Mouse (Mus musculus) frontal cortex, adult (tissue): ENCODE results near the gene Oxct1.

Experiments
- ATAC-seq: cut with Nextera tagmentation; 2 replicates; pipeline ENCODE4 v1.9.2; 2017; ENCODE audit warnings: mild to moderate bottlenecking, moderate library complexity, mixed read lengths; ENCODE audit not compliant: low TSS enrichment

Gene Oxct1

GRCm38 (mm10) chr15:4028411-4028700, 2.2 kb downstream of the Oxct1 start:
- no peak for ATAC-seq

GRCm38 (mm10) chr15:4028960-4029359, 2.8 kb downstream of the Oxct1 start:
- no peak for ATAC-seq

DNA sequence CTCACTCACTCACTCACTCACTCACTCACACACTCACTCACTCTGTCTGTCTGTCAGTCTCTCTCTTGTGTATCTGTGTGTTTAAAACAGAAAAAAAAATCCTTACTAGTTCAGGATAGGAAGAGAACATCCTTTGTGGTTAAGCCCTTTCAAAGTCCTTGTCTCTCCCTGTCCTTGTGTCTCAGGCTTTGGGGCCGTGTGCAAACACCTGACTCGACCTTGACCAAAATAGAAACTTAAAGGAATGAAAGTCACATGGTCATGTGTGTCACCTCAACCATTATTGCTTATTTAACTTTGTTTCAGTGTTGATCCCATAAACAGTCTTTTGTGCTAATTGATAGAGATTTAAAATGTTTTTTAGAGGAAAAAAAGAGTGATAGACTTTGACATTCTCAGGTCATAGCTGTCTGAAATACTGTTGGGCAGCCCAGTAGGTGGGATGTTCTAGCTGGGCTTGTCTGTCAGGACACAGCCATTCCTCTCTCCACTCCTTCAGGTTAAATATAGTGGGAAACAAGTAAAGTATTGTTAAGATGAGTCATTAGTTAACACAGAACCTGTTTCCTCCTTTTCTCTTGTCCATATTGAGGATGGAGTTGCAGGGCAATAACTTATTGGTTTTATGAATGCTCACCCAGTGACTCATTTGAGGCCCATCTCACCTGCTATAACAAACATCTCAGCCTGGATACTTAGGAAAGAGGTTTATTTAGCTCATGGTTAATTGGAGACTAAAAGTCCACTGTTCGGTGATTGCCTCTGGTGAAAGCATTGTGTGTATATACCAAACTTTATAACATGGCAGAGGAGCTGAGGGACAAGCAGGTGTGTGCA, 7.2 kb downstream of the Oxct1 start:
- ATAC-seq = no peak

DNA sequence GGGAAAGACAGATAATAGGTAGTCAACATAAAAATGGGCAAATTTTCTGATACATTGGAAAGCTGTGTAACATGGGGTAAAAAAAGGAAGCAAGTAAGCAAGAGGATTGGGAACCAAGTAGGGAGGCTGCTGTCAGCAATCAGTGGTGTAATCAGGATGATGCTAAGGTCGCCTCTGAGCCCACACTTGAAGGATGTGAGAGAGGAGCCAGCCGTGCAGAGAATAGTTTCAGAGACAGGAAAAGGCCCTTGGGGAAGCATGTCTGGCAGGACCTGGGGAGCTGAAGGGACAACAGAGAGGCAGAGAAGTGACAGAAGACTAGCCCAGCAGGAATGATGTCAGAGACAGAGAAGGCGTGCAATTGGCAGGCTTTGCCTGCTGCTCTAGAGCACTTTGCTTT, 16.2 kb downstream of the Oxct1 start:
- no peak for ATAC-seq

DNA sequence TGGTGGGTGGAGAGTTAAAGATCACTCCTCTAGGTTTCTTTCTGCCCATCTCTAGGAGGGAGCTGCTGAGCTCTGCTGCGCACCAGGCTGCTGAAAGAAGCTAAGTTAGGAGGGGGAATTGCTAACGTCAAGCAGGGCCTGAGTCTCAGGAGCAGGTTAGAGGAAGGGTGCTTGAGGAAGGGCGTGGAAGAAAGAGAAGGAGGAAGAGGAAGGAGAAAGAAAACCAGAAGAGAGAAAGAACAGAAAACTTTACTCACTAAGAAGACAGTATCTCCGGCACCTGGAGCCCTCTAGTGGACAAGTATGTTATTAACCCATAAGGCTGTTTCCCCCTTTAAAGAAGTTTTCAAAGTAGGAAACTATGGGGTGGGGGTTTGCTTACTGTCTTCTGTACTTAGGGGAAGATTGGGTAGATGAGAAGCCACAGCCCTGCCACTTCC, 16.9 kb downstream of the Oxct1 start:
- peak; percentile 60 for ATAC-seq

- ATAC-seq = peak; percentile 87
Measured at GRCm38 (mm10) chr15:4056627-4057026, 30.4 kb downstream of the Oxct1 start.

GRCm38 (mm10) chr15:4063574-4063973, 37.4 kb downstream of the Oxct1 start:
- peak; percentile 92 for ATAC-seq

- 0 out of 2 replicates have a peak, but pooled peaks have one; percentile 2 for ATAC-seq
Measured at GRCm38 (mm10) chr15:4064013-4064412, 37.8 kb downstream of the Oxct1 start.

DNA sequence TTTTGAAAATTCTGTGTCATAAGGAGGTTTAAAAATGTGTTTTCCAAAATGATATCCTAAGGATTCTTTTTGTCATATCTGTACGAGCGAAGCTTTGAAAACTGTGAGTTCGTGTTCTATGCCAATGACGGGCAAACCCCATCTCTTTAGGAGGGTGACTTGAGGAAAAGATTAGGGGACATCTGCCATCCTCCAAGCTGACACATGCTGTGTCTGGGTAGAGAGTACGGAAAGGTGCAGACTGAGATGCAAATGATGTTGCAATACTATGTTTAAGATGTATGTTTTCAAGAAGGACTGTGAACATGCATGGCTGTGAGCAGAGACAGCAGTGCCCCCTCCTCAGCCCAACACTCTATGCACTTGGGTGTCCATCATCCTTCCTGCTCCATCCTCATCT, 38.5 kb downstream of the Oxct1 start:
- ATAC-seq = peak; percentile 46; the same call in 1 of the 2 replicates

DNA sequence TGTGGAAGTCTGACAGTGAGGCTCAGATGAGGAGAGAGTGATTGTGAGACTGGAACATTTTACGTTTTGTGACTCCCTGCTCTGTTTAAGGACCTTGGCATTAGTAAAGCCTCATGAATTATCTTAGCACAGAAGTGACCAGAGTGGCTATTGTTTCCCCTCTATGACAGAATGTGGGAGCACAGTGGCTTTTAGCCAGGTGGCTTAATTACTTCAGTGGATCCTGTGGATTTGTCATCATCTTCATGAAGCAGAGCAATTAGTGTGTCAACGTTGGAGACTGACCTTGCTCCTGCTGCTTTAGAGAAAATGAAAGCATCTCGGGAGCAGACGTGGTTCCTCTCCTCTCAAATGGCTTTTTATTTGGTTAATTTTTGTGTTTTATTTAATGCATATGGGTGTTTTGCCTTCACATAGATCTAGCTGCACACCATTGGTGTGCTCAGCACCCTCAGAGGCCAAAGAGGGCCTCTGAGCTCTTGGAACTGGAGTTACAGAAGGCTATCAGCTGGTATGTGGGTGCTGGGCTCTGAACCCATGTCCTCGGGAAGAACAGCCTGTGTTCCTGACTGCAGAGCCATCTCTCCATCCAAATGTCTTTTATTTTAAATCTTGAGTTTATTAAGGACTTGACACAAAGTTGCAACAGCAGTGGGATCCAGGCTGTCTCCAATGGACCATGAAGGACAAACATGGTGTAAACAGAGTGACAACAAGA, 41.2 kb downstream of the Oxct1 start:
- ATAC-seq = no peak

- no peak for ATAC-seq
Measured at GRCm38 (mm10) chr15:4077978-4078377, 51.8 kb downstream of the Oxct1 start.

- no peak for ATAC-seq
Measured at GRCm38 (mm10) chr15:4078785-4079184, 52.6 kb downstream of the Oxct1 start.

DNA sequence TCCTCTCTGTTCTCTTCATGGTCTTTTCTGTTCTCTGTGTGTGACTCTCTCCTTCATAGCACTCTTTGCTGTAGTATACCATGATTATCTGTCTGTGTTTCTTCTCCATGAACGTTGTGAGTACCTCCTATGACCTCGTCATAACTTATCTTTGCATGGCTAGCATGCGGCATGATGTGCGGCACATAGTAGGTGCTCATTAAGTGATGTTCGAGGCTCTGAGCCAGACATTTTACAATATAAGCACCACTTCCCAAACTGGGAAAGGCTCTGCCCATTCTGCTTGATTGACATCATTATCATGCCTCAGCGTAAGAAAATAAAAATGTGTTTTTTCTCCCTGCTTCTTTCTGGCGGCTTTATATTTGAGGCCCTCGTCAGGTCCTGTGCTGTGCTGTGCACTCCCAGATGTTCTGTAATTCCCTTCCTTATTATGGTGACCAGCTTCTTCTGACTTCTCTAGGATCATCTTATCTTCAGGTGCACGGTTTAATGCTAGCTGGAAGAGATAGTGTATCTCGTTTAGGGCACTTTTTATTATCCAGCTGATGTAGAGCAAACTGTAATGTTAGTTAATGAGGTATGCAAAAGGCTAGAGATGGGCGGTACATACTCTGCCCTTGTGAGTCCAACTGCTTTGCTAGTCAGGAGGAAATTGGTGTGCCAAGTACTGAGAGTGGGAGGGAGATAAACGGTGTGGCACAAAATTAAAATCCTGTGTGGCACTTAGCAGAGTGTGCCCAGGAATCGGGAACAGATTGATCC, 53.4 kb downstream of the Oxct1 start:
- ATAC-seq = peak; percentile 29; the same call in 1 of the 2 replicates

GRCm38 (mm10) chr15:4085600-4086384, 59.6 kb downstream of the Oxct1 start:
- ATAC-seq = peak; percentile 26; the same call in 1 of the 2 replicates

DNA sequence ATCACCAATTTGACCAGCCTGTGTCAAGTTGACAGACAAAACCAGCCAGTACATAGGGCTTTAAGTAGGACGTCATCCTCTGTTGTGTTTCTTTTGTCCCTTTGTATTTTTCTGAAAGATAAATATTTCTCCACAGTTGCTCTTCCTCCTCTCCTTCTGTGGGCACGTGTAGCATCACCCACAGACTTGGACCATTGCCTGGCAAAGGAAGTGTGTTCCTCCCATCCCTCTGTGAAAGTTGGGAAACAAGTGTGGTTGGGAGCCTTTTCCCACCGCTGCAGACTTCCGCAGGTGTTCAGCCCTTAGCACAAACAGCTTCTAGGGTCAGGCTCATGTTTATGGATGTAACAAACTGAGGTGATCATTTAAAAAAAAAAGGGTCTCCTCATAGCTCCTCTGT, 61.3 kb downstream of the Oxct1 start:
- ATAC-seq = no peak

- peak; percentile 48; the same call in 1 of the 2 replicates for ATAC-seq
Measured at GRCm38 (mm10) chr15:4087914-4088313, 61.7 kb downstream of the Oxct1 start.

DNA sequence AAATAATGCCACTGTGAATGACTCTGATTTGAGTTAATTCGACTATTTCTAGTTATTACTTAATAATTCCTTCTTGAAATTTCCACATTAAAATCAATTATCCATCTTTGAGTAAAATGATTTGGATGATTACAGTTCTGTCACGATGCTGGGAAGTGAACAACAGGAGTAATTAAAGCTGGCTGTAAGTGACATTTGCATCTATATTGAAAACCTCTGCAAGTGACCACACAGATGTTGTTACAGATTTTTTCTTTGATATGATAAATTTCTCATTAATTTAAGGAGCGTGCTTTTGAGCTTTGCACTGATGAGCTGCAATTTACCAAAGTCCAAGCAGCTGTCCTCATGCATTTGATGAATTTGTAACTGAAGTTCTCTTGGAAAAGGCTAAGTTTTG, 64.4 kb downstream of the Oxct1 start:
- ATAC-seq = no peak

GRCm38 (mm10) chr15:4092586-4092985, 66.4 kb downstream of the Oxct1 start:
- no peak for ATAC-seq

DNA sequence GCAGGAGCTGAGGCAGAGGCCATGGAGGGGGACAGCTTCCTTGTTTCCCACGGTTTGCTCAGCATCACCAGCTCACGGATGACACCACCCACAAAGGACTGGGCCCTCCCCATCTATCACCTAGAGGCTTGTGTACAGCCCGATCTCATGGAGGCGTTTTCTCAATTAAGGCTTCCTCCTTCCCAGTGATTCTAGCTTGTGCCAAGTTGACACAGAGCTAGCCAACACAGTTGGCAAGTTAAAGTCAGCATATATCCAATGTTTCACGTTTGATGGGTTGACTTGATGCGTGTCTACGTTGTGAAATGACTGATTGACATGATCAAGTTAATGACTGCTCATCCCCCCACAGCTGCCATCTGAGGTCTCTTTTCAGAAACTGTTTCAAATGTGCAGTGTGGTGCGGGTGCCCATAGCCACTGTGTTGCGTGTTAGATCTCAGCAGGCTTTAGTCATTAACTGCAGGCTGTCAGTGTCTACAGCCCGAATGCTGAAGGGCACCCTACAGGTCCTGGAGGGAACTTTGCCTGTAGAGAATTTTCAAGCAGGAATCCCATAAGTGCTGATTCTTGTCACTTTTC, 74.2 kb downstream of the Oxct1 start:
- ATAC-seq = 0 out of 2 replicates have a peak, but pooled peaks have one; percentile 38

GRCm38 (mm10) chr15:4101025-4101424, 74.8 kb downstream of the Oxct1 start:
- peak; percentile 10; the same call in 1 of the 2 replicates for ATAC-seq

- peak; percentile 69 for ATAC-seq
Measured at GRCm38 (mm10) chr15:4104319-4104718, 78.1 kb downstream of the Oxct1 start.
